Mouse (Mus musculus) G1E-ER4 (cell line): ENCODE measurements around the gene Parpbp. TPM values are rescaled to one million over a fixed set of nuclear protein-coding genes. Genes with fewer than 3 reads are reported as not detected.

Source experiments
- GATA1 ChIP-seq: IDR thresholded peaks from one replicate; pipeline ENCODE4 v1.8.0; 2012; ENCODE audit warnings: low read length, inconsistent platforms
- polyA plus RNA-seq: library from polyadenylated mRNA; stranded (reverse); fragments of >175 nt; gene quantifications from 2 replicates; pipeline ENCODE4 v1.2.3, GENCODE M21; 2012

The Parpbp gene
- 0.67 and 0.99 TPM in 2 replicates for polyA plus RNA-seq

DNA sequence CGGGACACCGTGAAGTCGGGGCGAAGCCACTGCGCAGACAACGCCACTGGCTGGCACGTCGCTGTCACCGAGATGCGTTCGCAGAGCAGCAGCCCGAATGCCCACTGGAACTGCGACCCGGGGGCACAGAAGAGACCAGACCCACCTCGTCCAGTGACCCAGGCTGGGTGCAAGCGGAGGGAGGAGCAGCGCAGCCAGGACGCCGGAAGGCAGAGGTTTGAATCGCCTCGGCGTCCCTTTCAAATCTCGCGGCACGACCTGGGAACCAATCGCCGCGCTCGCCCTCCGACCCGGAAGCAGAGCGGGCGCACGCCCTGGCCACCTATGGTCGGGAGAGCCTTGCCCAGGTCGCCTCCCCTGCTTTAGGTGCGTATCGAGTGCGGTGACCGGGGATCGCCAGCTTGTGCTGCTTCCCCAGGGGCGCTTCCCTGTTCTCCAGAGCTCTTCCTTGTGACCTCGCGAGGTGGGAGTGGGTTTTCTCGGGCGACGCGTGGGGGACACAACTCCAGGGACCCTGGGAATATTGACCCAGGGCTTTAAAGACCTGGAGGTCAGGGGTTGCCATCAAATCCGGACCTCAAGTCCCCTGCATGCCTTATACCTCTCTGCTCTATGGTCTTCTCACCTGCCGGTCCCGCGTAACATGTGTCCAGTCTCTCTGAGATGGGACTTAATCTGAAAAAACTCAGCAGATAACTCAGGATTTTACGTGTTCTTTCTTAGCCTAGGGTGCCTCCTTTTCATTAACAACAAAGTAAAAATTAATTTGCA lies at the start of gene Parpbp, which contains the start of gene Nup37:
Gene Parpbp, minus strand, starts transcription at position 235 of the 771 bp plus-strand sequence.
Gene Nup37, plus strand, starts transcription at position 286 of the 771 bp plus-strand sequence.
- no peak for TF ChIP-seq GATA1

DNA sequence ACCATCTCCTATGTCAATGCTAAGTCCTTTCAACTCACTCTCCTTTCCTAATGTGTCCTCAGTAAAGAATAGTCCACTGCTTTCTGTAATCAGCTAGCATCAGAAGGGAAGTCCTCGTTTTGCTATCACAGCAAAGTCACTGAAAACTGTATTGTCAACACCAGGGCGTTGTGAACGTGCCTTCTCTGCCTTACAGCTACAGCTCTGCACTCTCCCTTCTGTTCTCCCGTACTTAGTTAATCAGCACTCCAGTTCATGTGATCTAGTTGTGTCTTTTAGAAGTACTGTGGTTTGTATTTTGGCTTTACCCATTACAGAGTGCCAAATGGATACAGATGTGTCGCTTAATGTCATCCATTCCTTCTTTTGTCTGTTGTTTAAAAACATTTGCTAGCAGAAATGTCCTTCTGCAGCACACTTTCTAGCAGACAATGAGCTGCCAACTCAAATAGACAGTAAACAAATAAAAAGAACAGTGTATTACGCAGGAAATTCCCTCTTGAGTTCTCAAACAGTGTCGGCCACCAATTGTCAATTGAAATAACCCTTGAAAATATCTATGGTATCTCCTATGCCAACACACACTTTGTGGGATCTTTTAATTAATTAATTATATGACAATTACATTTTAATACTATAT lies 20.8 kb upstream of the Parpbp start:
- TF ChIP-seq GATA1, result no peak

DNA sequence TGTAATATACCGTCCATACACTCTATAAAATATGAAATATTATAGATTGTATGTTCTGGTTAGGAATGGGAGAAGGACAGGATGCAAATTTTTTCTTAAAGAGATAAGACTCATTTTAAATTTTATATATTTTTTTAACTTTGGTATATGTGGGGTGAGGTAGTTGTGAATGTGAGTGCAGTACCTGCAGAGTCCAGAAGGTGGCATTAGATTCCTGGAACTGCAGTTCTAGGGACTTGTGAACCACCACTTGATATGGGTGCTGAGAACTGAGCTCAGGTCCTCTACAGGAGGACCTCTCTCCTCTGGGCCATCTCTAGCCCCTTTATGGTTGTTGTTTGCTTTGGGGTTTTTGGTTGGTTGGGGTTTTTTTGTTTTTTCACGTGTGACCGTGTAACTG lies 19.4 kb upstream of the Parpbp start:
- TF ChIP-seq GATA1, result no peak

DNA sequence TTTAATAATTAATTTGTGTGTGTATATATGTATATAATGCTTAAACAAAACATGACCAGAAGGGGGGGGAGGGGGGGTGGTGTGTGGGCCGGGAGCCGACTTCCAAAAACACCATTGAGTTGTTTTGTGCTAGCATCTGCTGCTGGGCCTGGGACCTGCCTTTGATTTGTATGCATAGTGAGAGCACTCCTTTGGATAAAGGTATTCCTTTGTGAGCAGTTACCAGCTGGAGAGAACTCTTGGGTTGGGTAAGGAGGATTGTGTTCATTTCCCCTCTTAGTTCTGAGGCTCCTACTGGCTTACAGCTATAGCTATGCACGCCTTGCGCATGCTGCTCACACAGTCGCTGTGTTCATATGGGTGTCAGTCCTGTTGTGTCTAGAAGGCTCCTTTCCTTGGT lies 15.9 kb upstream of the Parpbp start:
- TF ChIP-seq GATA1, result no peak

DNA sequence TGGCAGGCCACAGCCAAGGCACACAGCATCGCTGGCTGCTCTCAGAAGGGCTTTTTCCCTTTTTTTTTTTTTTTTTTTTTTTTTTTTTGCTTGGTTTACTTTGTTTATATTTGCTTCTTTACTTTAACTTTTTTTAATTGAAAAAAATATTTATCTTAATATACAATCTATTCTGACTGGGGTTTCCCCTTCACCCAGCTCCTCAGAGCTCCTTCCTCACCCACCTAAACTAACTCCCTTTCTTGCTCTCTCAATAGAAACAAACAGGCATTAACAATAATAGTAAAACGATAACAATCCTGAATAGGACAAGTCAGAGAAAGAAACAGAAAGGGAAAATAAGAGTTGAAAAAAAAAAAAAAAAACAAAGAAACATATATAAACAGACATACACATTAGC lies 15.4 kb upstream of the Parpbp start:
- TF ChIP-seq GATA1, result no peak

DNA sequence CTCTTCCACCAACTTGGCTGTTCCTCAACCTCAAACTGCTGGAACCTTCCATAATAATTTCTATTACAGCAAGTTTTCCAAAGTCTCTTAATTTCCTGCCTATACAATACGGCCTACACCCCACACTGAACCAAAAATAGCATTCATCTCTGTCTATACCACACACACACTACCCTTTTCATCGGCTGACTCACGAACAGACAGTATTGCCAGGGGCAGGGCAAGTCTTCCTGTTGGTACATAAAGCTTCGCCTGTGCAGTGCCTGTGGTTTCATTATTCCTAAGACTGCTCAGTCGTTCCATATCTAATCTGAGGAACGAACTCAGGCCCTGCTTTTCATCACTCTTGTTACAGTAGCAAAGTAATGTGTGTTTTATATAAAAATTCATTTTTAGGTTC lies 4.9 kb upstream of the Parpbp start:
- no peak for TF ChIP-seq GATA1

DNA sequence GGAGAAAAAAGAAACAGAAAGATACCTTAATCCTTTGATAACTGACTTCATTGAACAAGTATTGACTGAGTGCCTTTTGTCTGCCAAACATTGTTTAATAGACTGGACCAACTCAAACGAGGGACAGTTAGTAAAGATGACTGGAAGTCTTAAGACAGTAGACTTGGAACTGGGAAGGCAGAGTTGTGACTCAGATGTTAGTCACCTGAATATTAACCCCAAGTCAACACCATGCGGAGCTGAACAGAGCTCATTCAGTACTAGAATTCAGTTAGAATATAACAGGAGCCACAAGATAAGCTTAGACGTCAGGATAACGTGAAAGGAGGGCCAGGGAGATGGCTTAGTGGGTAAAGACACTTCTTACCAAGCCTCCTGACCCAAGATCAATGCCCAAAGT lies 3.6 kb upstream of the Parpbp start:
- no peak for TF ChIP-seq GATA1

DNA sequence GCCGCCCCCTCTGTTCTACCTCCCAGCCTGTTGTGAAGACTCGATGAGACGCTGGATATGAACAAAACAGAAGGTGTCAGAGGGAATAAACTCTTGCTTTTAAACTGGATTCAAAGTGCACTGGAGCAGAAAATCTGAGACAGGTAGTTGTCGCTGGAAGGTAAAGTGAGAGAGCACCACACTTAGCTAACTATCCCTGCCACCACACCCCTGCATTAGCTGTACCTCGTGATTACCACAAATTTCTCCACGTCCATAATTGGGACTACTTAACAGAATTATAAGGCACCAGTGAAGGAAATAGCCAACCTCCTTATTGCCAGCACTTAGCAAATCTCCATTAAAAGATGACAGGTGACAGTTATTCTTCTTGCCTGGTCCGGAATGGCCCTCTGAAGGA lies 554 bp downstream of the Parpbp start:
- TF ChIP-seq GATA1, result no peak

DNA sequence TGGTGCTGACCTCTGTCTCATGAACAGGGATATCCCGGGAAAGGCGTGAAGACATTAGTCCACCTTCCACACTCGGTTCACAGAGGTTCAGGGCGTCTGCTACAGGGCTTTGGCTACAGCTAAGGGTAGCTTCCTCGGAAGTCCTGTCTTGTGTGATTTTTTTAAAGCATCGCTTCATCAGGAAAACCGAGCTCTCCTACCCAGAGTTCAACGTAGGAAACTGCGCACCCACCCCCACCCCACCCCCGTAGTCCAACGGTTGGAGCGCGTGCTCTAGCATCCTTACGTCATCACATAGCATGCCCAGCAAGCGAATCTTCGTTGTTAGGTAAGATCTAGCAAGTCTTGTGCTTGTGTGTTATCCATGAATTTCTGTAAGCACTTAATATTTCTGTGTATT lies 11.1 kb downstream of the Parpbp start:
- TF ChIP-seq GATA1, result no peak

DNA sequence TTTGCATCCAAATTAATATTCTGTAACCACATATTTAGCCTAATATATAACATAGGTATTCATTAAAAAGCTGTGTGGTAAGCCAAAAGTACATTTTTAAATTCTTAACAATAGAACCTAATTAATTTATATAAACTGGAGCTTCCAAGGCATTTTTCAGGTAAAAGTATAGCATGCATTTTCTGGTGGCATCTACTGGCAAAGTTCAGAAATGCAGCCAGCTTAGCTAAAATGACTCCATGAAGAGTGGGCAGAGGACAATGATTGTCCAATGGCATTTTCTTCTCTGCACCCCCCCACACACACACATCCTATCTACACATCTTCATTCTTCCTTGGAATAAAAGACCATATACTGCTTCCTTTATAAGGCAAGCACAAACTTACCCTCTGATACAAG lies 27.0 kb downstream of the Parpbp start:
- no peak for TF ChIP-seq GATA1

DNA sequence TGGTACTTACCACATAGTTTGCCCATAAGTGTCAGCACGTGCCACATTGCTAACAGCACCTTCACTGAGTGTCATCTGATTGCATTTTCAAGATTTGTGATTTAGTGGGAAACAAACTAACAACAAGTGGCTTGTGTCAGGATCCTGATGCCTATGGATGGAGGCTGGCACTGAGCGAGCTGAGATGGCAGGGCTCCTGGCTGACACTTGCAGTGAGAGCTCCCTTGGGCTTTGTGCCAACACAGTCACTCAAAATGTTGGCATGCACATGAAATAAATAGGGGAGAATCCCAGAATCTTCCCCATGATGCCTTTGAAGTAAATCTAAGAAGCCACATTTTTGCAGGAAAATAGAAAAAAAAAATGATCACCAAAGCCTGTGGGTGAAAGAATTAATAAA lies 33.5 kb downstream of the Parpbp start:
- no peak for TF ChIP-seq GATA1

DNA sequence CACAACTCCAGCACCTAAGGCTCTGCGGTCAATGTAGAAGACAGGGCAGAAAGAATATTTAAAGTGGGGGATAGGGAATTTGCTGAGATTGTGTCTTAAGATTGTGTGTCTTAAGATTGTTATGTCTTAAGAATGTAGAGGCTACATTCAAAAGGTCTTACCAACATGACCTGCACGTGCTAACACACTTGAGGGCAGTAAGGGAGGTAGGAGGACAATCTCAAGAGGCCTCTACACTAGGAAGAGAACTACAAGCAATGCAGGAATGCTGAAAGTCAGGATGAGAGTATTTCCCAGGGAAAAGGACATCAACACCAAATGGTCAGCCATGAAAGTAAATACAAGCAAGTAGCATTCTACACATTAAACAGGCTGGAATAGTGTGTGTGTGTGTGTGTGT lies 40.6 kb downstream of the Parpbp start:
- no peak for TF ChIP-seq GATA1

DNA sequence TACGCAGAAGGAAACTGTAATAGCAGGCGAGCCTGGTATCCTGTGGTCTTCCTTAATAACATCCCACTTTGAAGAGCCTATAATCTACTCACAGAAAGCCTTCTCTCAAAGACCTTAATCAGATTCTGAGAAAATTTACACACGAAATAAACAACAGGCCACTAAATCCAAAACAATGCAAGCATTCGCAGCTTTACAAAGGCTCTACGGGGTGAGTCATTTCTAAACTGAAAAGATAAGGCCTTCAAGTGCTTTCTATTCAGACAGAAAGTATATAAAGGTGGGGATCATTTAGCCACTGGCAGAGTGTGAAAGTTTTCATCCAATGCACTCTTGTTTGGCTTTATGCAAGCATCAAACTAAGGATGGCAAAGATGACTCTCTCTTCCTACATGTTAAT lies 56.0 kb downstream of the Parpbp start, which contains the start of gene Pmch:
Gene Pmch, plus strand, starts transcription at position 301 of the 400 bp plus-strand sequence.
- TF ChIP-seq GATA1, result no peak

DNA sequence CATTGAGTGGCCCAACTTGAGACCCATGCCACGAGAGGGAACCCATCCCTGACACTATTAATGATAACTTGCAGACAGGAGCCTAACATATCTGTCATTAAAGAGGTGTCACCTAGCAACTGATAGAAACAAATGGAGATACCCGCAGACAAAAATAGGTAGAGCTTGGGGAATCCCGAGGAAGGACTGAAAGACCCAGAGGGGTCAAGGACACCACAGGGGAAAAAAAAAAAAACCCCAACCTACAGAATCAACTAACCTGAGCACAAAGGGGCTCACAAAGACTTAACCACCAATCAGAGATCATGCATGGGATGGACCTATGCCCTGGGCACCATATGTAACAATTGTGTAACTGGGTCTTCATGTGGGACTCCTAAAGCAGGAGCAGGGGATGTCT lies 79.4 kb downstream of the Parpbp start:
- no peak for TF ChIP-seq GATA1

DNA sequence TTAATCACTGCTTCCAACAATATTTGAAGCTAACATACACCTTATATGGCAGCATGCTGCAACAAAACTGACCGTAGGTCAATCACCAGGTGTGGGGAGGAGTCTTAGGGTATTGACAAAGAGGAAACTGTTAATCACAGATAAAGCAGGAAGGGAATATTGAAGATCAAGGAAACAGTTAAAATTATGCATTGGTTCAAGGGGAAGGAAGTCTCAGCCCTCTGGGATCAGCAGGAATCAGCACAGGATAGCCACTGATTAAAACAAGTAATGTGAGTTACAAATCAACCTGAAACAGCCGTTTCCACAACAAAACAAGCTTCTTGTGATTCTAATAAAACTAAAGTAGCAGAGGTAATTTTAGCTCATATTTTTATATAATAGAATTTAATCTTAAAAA lies 81.9 kb downstream of the Parpbp start:
- TF ChIP-seq GATA1, result no peak

DNA sequence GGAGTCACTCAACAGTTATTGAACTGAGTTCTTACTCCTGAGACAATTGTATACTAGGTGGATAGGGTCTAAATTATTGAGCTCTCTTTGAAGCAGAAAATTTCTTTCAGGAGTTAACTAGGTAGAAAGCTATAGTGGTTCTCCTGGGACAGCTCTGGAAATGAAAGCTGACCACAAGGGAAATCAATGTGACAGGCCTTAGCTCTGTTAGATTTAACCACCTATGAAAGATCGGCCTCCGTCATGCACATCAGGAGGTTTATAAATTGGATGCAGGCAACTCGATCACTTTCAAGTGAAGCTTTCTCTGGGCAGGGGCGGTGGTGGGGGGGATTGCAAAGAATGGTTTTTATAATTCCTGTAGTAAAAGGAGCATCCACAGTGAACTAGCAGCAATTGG lies 83.3 kb downstream of the Parpbp start:
- no peak for TF ChIP-seq GATA1
